Mouse (Mus musculus) myocyte (in vitro differentiated cells): ENCODE results near the gene Olfr1130. TPM values are rescaled to one million over a fixed set of nuclear protein-coding genes. Genes with fewer than 3 reads are reported as not detected.
"Not testable (repeated sequence)": the region's sequence is repeated elsewhere in the genome, so short reads cannot be mapped to it uniquely, and the experiment has no call there.

Experiments
- H3K27me3 ChIP-seq: one replicate; pipeline ENCODE4 v1.6.1; 2011; ENCODE audit not compliant: control insufficient read depth, insufficient read depth, insufficient read length
- H3K36me3 ChIP-seq: one replicate; pipeline ENCODE4 v1.6.1; 2011; ENCODE audit not compliant: control insufficient read depth, insufficient read depth
- H3K4me2 ChIP-seq: one replicate; pipeline ENCODE4 v1.6.1; 2011; ENCODE audit warnings: low read depth, control low read depth
- H3K4me3 ChIP-seq: one replicate; pipeline ENCODE4 v1.5.1; 2011; ENCODE audit warnings: mild to moderate bottlenecking, control low read depth, moderate library complexity
- H3K79me2 ChIP-seq: one replicate; pipeline ENCODE4 v1.6.1; 2011; ENCODE audit not compliant: control insufficient read depth, insufficient read depth
- H3ac ChIP-seq: one replicate; pipeline ENCODE4 v1.6.1; 2011; ENCODE audit not compliant: control insufficient read depth, insufficient read length
- CEBPB ChIP-seq: IDR thresholded peaks from 2 replicates; pipeline ENCODE4 v1.6.1; 2011; ENCODE audit warnings: mild to moderate bottlenecking, moderate library complexity; ENCODE audit not compliant: poor library complexity, insufficient read depth, severe bottlenecking
- E2F4 ChIP-seq: IDR thresholded peaks from one replicate; pipeline ENCODE4 v1.6.1; 2011; ENCODE audit warnings: mild to moderate bottlenecking, control low read depth, moderate library complexity; ENCODE audit not compliant: insufficient read depth
- MAX ChIP-seq: IDR thresholded peaks from one replicate; pipeline ENCODE4 v1.6.1; 2011; ENCODE audit warnings: low read depth, mild to moderate bottlenecking, control low read depth
- MYOD1 ChIP-seq, 3 experiments: IDR thresholded peaks; one replicate each; pipeline ENCODE4 v1.6.1; 2011; ENCODE audit warnings: control low read depth in 2 of 3, low read depth in 2 of 3, mild to moderate bottlenecking in 2 of 3, moderate library complexity in 1 of 3; ENCODE audit not compliant: insufficient read length in 2 of 3, control insufficient read depth in 1 of 3
- MYOG ChIP-seq, 3 experiments: IDR thresholded peaks; one replicate each; pipeline ENCODE4 v1.6.1; 2011; ENCODE audit warnings: control low read depth in 2 of 3, low read depth in 2 of 3, mild to moderate bottlenecking in 2 of 3; ENCODE audit not compliant: insufficient read length in 2 of 3, control insufficient read depth in 1 of 3, insufficient read depth in 1 of 3
- POLR2A ChIP-seq: IDR thresholded peaks from one replicate; pipeline ENCODE4 v1.6.1; 2011; ENCODE audit warnings: low read depth, mild to moderate bottlenecking, control low read depth, moderate library complexity; ENCODE audit not compliant: insufficient read length
- POLR2AphosphoS2 ChIP-seq: IDR thresholded peaks from one replicate; pipeline ENCODE4 v1.6.1; 2011; ENCODE audit warnings: low read depth, control low read depth; ENCODE audit not compliant: insufficient read length
- REST ChIP-seq: IDR thresholded peaks from one replicate; pipeline ENCODE4 v1.6.1; 2011; ENCODE audit warnings: mild to moderate bottlenecking, control low read depth, moderate library complexity; ENCODE audit not compliant: insufficient read depth, insufficient read length
- SRF ChIP-seq: IDR thresholded peaks from one replicate; pipeline ENCODE4 v1.6.1; 2011; ENCODE audit warnings: low read depth; ENCODE audit not compliant: control insufficient read depth, insufficient read length
- TCF12 ChIP-seq: IDR thresholded peaks from one replicate; pipeline ENCODE4 v1.6.1; 2011; ENCODE audit warnings: mild to moderate bottlenecking, control low read depth; ENCODE audit not compliant: poor library complexity, insufficient read depth, severe bottlenecking
- TCF3 ChIP-seq: IDR thresholded peaks from one replicate; pipeline ENCODE4 v1.6.1; 2011; ENCODE audit warnings: low read depth, control low read depth; ENCODE audit not compliant: insufficient read length
- USF1 ChIP-seq: IDR thresholded peaks from one replicate; pipeline ENCODE4 v1.6.1; 2011; ENCODE audit warnings: low read depth, mild to moderate bottlenecking, control low read depth, moderate library complexity
- polyA plus RNA-seq: library from polyadenylated mRNA; unstranded; fragments of >200 nt; fragmentation: generic; extraction: Trizol; gene quantifications from one replicate; pipeline ENCODE4 v1.2.1, GENCODE M21; 2012; ENCODE audit warnings: missing spikeins

Olfr1130 gene
- not detected for polyA plus RNA-seq

GRCm38 (mm10) chr2:87605912-87606311 is at the start of gene Olfr1130:
Gene Olfr1130 (plus strand): TSS chr2:87606212.
- H3K4me3 ChIP-seq, H3K4me2 ChIP-seq, H3K36me3 ChIP-seq, H3K27me3 ChIP-seq, H3ac ChIP-seq, H3K79me2 ChIP-seq: not testable (repeated sequence)

GRCm38 (mm10) chr2:87573602-87574001 is 32.4 kb upstream of the Olfr1130 start, which contains the start of gene Olfr1129:
Gene Olfr1129 (plus strand): TSS chr2:87573902.
- H3K4me3 ChIP-seq, H3K79me2 ChIP-seq, H3K27me3 ChIP-seq, H3ac ChIP-seq, H3K36me3 ChIP-seq, H3K4me2 ChIP-seq: not testable (repeated sequence)

GRCm38 (mm10) chr2:87626804-87627203 is 20.8 kb downstream of the Olfr1130 start, which contains the start of gene Olfr1131:
Gene Olfr1131 (plus strand): TSS chr2:87627104.
- Histone ChIP-seq H3K4me3 (no peak within 1 kb of the TSS), H3K27me3 (no peaks in the 10 kb centered on the region), H3K36me3 (no peaks in the 10 kb centered on the region), H3K79me2 (no peaks in the 10 kb centered on the region), H3K4me2 (no peak within 1 kb of the TSS), H3ac (no peak within 1 kb of the TSS)
- no peak for TF ChIP-seq REST
- TF ChIP-seq TCF3: no peak
- no peak for TF ChIP-seq MYOG (IDR thresholded peaks at IDR 0.05; ENCODE audit: control insufficient read depth in 1 of 3, insufficient read depth in 1 of 3, insufficient read length in 2 of 3, low read depth in 2 of 3)
- TF ChIP-seq CEBPB: no peak
- no peak for TF ChIP-seq POLR2A
- TF ChIP-seq E2F4: no peak
- no peak for TF ChIP-seq MAX
- TF ChIP-seq SRF: no peak
- no peak for TF ChIP-seq POLR2AphosphoS2
- no peak for TF ChIP-seq MYOD1 (IDR thresholded peaks at IDR 0.05; ENCODE audit: control insufficient read depth in 1 of 3, insufficient read length in 2 of 3, low read depth in 2 of 3)
- no peak for TF ChIP-seq USF1
- no peak for TF ChIP-seq TCF12

- H3K36me3 ChIP-seq: no peaks in the 10 kb centered on the region
- no peak within 1 kb of the TSS for H3K4me2 ChIP-seq
- no peak for TF ChIP-seq MYOD1 (IDR thresholded peaks at IDR 0.05; ENCODE audit: control insufficient read depth in 1 of 3, insufficient read length in 2 of 3, low read depth in 2 of 3)
- no peak for TF ChIP-seq E2F4
- TF ChIP-seq USF1: no peak
- TF ChIP-seq POLR2AphosphoS2: no peak
- TF ChIP-seq POLR2A: no peak
- TF ChIP-seq TCF3: no peak
- no peak for TF ChIP-seq MAX
- no peak for TF ChIP-seq SRF
Observed at GRCm38 (mm10) chr2:87637435-87637834, 31.4 kb downstream of the Olfr1130 start, which contains the start of gene Olfr1132. Gene Olfr1132 (minus strand): TSS chr2:87637535.

GRCm38 (mm10) chr2:87642441-87642840 is 36.4 kb downstream of the Olfr1130 start:
- H3K79me2 ChIP-seq: no peaks in the 10 kb centered on the region
- TF ChIP-seq USF1 (no peak), E2F4 (no peak), POLR2A (no peak), TCF12 (no peak), CEBPB (no peak), REST (no peak), TCF3 (no peak), MYOD1 (IDR thresholded peaks at IDR 0.05; ENCODE audit: control insufficient read depth in 1 of 3, insufficient read length in 2 of 3, low read depth in 2 of 3) (no peak), POLR2AphosphoS2 (no peak), MYOG (IDR thresholded peaks at IDR 0.05; ENCODE audit: control insufficient read depth in 1 of 3, insufficient read depth in 1 of 3, insufficient read length in 2 of 3, low read depth in 2 of 3) (no peak), MAX (no peak), SRF (no peak)
- H3K36me3 ChIP-seq: no peaks in the 10 kb centered on the region
- no peak overlapping the region for H3ac ChIP-seq
- no peaks in the 10 kb centered on the region for H3K27me3 ChIP-seq
- no peak overlapping the region for H3K4me3 ChIP-seq
- no peak overlapping the region for H3K4me2 ChIP-seq

More at GRCm38 (mm10) chr2:87637435-87637834, 31.4 kb downstream of the Olfr1130 start, which contains the start of gene Olfr1132:
- Histone ChIP-seq H3K27me3 (no peaks in the 10 kb centered on the region), H3K79me2 (no peaks in the 10 kb centered on the region), H3ac (no peak within 1 kb of the TSS), H3K4me3 (no peak within 1 kb of the TSS)
